Mouse (Mus musculus) ES-E14 (cell line): ENCODE data around the gene Gcsam. TPM values are rescaled to one million over a fixed set of nuclear protein-coding genes. Genes with fewer than 3 reads are reported as not detected.

Experiments
- DNase-seq: peaks from one replicate; pipeline ENCODE4 v3.0.0-alpha.2; 2013; ENCODE audit warnings: low read depth, low spot score
- H3K27ac ChIP-seq: 2 replicates; pipeline ENCODE4 v1.5.1; 2012; ENCODE audit warnings: low read depth, mild to moderate bottlenecking, low read length, moderate library complexity, mixed read lengths; ENCODE audit not compliant: poor library complexity, insufficient read depth, severe bottlenecking
- H3K36me3 ChIP-seq: 2 replicates; pipeline ENCODE4 v1.6.1; 2012; ENCODE audit warnings: mild to moderate bottlenecking, low read length, moderate library complexity, mixed read lengths; ENCODE audit not compliant: control insufficient read depth, poor library complexity, insufficient read depth, severe bottlenecking
- H3K4me1 ChIP-seq, 2 experiments: fragments of 150-350 bp in 1 of 2; sonication (generic) in 1 of 2; 2 replicates each; pipeline ENCODE4 v1.6.1; 2012; ENCODE audit warnings: low read length in 2 of 2, mild to moderate bottlenecking in 1 of 2, mixed read lengths in 1 of 2; ENCODE audit not compliant: control insufficient read depth in 2 of 2, insufficient read depth in 2 of 2, poor library complexity in 1 of 2
- H3K4me3 ChIP-seq, 2 experiments: fragments of 150-350 bp in 1 of 2; sonication (generic) in 1 of 2; 2 replicates each; pipeline ENCODE4 v1.5.1; 2012; ENCODE audit warnings: low read length in 2 of 2, low read depth in 1 of 2, mild to moderate bottlenecking in 1 of 2, mixed read lengths in 1 of 2; ENCODE audit not compliant: insufficient read depth in 1 of 2, poor library complexity in 1 of 2, severe bottlenecking in 1 of 2
- H3K9ac ChIP-seq: 2 replicates; pipeline ENCODE4 v1.6.1; 2012; ENCODE audit warnings: low read depth, mild to moderate bottlenecking, low read length, mixed read lengths; ENCODE audit not compliant: poor library complexity, insufficient read depth, severe bottlenecking
- H3K9me3 ChIP-seq: fragments of 150-350 bp; sonication (generic); 2 replicates; pipeline ENCODE4 v1.6.1; 2012; ENCODE audit warnings: low read depth, mild to moderate bottlenecking, low read length; ENCODE audit not compliant: control insufficient read depth, insufficient read depth
- CHD2 ChIP-seq: IDR thresholded peaks from 2 replicates; pipeline ENCODE4 v1.6.1; 2014; ENCODE audit warnings: mild to moderate bottlenecking, low read depth, low read length, inconsistent platforms
- HCFC1 ChIP-seq: IDR thresholded peaks from 2 replicates; pipeline ENCODE4 v1.6.1; 2012; ENCODE audit warnings: low read length, inconsistent platforms, borderline replicate concordance; ENCODE audit not compliant: insufficient read depth
- MAFK ChIP-seq: IDR thresholded peaks from 2 replicates; pipeline ENCODE4 v1.6.1; 2014; ENCODE audit warnings: mild to moderate bottlenecking, low read depth, low read length, inconsistent platforms; ENCODE audit not compliant: insufficient read depth
- ZC3H11A ChIP-seq: IDR thresholded peaks from 2 replicates; pipeline ENCODE4 v1.6.1; 2012; ENCODE audit warnings: low read depth, mild to moderate bottlenecking, inconsistent platforms, low read length, borderline replicate concordance
- ZNF384 ChIP-seq: IDR thresholded peaks from 2 replicates; pipeline ENCODE4 v1.6.1; 2012; ENCODE audit warnings: low read depth, low read length, inconsistent platforms
- in situ Hi-C, 2 experiments: fragments of 600-800 bp; cut with MboI; formaldehyde crosslinking; loops; one replicate each; pipeline ENCODE4 v1.15.1; 2025; ENCODE audit warnings: low sequenced_read_pairs in 2 of 2, inconsistent platforms in 1 of 2; ENCODE audit not compliant: unreplicated experiment in 2 of 2
- total RNA-seq: library from RNA; depleted of rRNA; stranded (reverse); fragments of 300-350 nt; gene quantifications from 2 replicates; pipeline ENCODE4 v1.2.3, GENCODE M21; 2012

The Gcsam gene
- total RNA-seq, 1 experiment: not detected

GRCm38 (mm10) chr16:45615944-45616343, 5.8 kb downstream of the Gcsam start:
- H3K36me3 ChIP-seq: no peaks in the 10 kb centered on the region
- no peak overlapping the region for H3K27ac ChIP-seq
- no peak for TF ChIP-seq ZC3H11A
- TF ChIP-seq MAFK: no peak
- no peak for TF ChIP-seq CHD2
- TF ChIP-seq HCFC1: no peak
- TF ChIP-seq ZNF384: no peak
- in situ Hi-C loops: no loop called here
- H3K4me1 ChIP-seq: peaks cover 0 to 3% of the 10 kb centered on the region in 2 experiments; a peak in 1 of 4 replicates
- H3K9ac ChIP-seq: no peak overlapping the region
- no peak overlapping the region for H3K4me3 ChIP-seq
- no peak for DNase-seq
- no peaks in the 10 kb centered on the region for H3K9me3 ChIP-seq

DNA sequence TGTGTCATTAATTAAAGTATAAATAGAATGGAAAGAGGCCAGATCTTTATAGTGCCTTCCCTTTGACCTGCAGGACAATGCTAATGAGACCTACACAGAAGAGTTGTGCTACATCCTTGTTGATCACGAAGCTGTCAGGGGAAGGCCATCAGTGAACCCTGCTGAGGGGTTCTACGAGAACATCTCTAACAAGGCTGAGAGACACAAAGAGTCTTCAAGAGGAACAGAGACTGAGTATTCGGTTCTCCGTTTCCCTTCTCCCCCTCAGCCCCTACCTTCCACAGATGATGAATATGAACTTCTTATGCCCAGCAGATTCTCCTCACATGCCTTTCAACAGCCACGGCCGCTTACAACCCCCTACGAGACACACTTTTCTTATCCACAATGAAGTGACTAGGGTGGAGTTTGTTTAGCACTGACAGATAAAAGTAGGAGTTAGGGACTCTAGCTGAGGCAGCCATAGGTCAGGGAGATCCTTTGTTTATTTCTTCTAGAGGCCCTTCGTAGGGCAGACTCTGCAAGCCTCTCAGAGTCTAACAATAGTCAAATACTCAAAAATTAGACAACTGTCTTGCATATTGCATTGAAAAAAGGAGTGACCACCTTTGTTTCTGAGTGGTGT, 9.7 kb downstream of the Gcsam start:
- Histone ChIP-seq H3K4me3 (no peak overlapping the region), H3K4me1 (no peaks in the 10 kb centered on the region), H3K27ac (no peak overlapping the region), H3K36me3 (no peaks in the 10 kb centered on the region), H3K9ac (no peak overlapping the region), H3K9me3 (no peaks in the 10 kb centered on the region)
- in situ Hi-C loops: no loop called here
- DNase-seq: no peak
- TF ChIP-seq ZNF384: no peak
- TF ChIP-seq HCFC1: no peak
- no peak for TF ChIP-seq ZC3H11A
- no peak for TF ChIP-seq CHD2
- no peak for TF ChIP-seq MAFK

GRCm38 (mm10) chr16:45623230-45623629, 13.1 kb downstream of the Gcsam start:
- in situ Hi-C loops: no loop called here
- Histone ChIP-seq H3K9ac (no peak overlapping the region), H3K27ac (no peak overlapping the region), H3K4me1 (no peaks in the 10 kb centered on the region), H3K36me3 (no peaks in the 10 kb centered on the region), H3K9me3 (no peaks in the 10 kb centered on the region), H3K4me3 (no peak overlapping the region)
- TF ChIP-seq HCFC1 (no peak), CHD2 (no peak), ZNF384 (no peak), ZC3H11A (no peak)
- no peak for DNase-seq

- Histone ChIP-seq H3K36me3 (no peaks in the 10 kb centered on the region), H3K4me1 (no peaks in the 10 kb centered on the region), H3K4me3 (no peak overlapping the region), H3K27ac (no peak overlapping the region), H3K9me3 (no peaks in the 10 kb centered on the region), H3K9ac (no peak overlapping the region)
- TF ChIP-seq ZC3H11A (no peak), ZNF384 (no peak), HCFC1 (no peak), MAFK (no peak), CHD2 (no peak)
- in situ Hi-C loops: no loop called here
- no peak for DNase-seq
Observed at GRCm38 (mm10) chr16:45624791-45625190, 14.6 kb downstream of the Gcsam start.

DNA sequence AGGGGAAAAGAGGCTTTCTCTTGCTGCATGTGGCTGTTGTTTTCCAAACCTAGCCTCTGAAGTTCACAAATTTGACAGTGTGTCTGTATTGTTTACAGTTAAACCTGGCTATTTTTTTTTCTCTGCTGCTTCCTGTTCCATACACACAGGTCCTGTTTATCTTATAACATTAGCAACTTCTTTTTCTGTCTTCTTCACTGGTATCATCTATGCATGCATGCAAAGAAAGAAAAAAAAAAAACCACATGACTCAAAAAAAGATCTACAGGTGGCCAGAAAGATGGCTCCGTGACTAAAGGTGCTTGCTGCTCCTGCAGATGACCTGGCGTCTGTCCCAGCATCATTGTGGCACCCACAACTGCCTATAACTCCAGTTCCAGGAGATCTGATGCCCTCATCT, 15.2 kb downstream of the Gcsam start:
- no peaks in the 10 kb centered on the region for H3K9me3 ChIP-seq
- no peaks in the 10 kb centered on the region for H3K4me1 ChIP-seq
- in situ Hi-C loops: no loop called here
- H3K27ac ChIP-seq: no peak overlapping the region
- H3K9ac ChIP-seq: no peak overlapping the region
- TF ChIP-seq CHD2 (no peak), ZC3H11A (no peak), MAFK (no peak), HCFC1 (no peak), ZNF384 (no peak)
- DNase-seq: no peak
- H3K4me3 ChIP-seq: no peak overlapping the region
- H3K36me3 ChIP-seq: no peaks in the 10 kb centered on the region
